Mouse (Mus musculus): ENCODE data around the gene Pdzrn3. TPM values are rescaled to one million over a fixed set of nuclear protein-coding genes. Genes with fewer than 3 reads are reported as not detected.

Gene Pdzrn3
- total and polyA plus RNA-seq, 3 experiments = not detected

GRCm38 (mm10) chr6:101211361-101211841 lies 166.3 kb downstream of the Pdzrn3 start:
- Histone ChIP-seq H3K9me3 (replicated peaks; ENCODE audit: low read length) (peaks cover 58% of the 10 kb centered on the region), H3K79me2 (replicated peaks; ENCODE audit: control insufficient read depth, extremely low read depth, insufficient read depth, poor library complexity, severe bottlenecking) (no peaks in the 10 kb centered on the region), H3K27ac (ENCODE audit: insufficient read depth, low read depth) (no peak overlapping the region), H3K27me3 (replicated peaks) (no peaks in the 10 kb centered on the region), H3K4me2 (ENCODE audit: insufficient read depth, low read depth, poor library complexity, severe bottlenecking) (no peak overlapping the region), H3K9ac (ENCODE audit: insufficient read depth, low read depth) (no peak overlapping the region), H3K36me3 (replicated peaks in 1 of 2; ENCODE audit: control insufficient read depth in 1 of 2, insufficient read depth in 1 of 2, low read length in 1 of 2) (no peaks in the 10 kb centered on the region), H3K4me1 (ENCODE audit: control insufficient read depth in 1 of 2, insufficient read depth in 2 of 2) (no peaks in the 10 kb centered on the region), H3K4me3 (replicated peaks in 1 of 3; ENCODE audit: low read depth in 2 of 3, low read length in 2 of 3, poor library complexity in 1 of 3) (no peak overlapping the region)
- dilution Hi-C loops (cut with MboI; ENCODE audit: extremely low pct_ligation_motif_present, extremely low pct_unique_long_range_greater_than_20kb, low sequenced_read_pairs) = no loop called here
- DNase-seq (ENCODE audit: extremely low read depth) = no peak
- in situ Hi-C loops (cut with MboI; ENCODE audit: low pct_ligation_motif_present, low pct_unique_long_range_greater_than_20kb, low sequenced_read_pairs) = no loop called here
- TF ChIP-seq SIN3A (IDR thresholded peaks at IDR 0.05; ENCODE audit: low read length) (no peak), USF2 (conservative IDR thresholded peaks at IDR 0.05; ENCODE audit: low read depth, low read length) (no peak), MEF2A (IDR thresholded peaks at IDR 0.05; ENCODE audit: borderline replicate concordance, low read depth, low read length) (no peak), KAT2A (IDR thresholded peaks at IDR 0.05; ENCODE audit: insufficient replicate concordance, low read length) (no peak), MAFK (IDR thresholded peaks at IDR 0.05; ENCODE audit: insufficient replicate concordance, low read length) (no peak), MAX (IDR thresholded peaks at IDR 0.05; ENCODE audit: low read length) (no peak), POLR2A (IDR thresholded peaks at IDR 0.05; ENCODE audit: low read depth, low read length) (no peak), RCOR1 (conservative IDR thresholded peaks at IDR 0.05; ENCODE audit: low read depth, low read length) (no peak), POLR2AphosphoS2 (IDR thresholded peaks at IDR 0.05; ENCODE audit: low read depth, low read length) (no peak), MYC (IDR thresholded peaks at IDR 0.05; ENCODE audit: low read depth, low read length) (no peak), CTCF (conservative IDR thresholded peaks at IDR 0.05 in 1 of 2, IDR thresholded peaks at IDR 0.05 in 1 of 2; ENCODE audit: low read depth in 2 of 2, low read length in 2 of 2) (no peak), HCFC1 (IDR thresholded peaks at IDR 0.05; ENCODE audit: low read depth, low read length) (no peak), BHLHE40 (IDR thresholded peaks at IDR 0.05; ENCODE audit: low read depth, low read length) (no peak), GABPA (IDR thresholded peaks at IDR 0.05; ENCODE audit: insufficient replicate concordance, low read depth, low read length) (no peak), ZC3H11A (IDR thresholded peaks at IDR 0.05; ENCODE audit: low read depth, low read length) (no peak), NELFE (IDR thresholded peaks at IDR 0.05; ENCODE audit: low read depth, low read length) (no peak), PAX5 (IDR thresholded peaks at IDR 0.05; ENCODE audit: low read length) (no peak), JUND (conservative IDR thresholded peaks at IDR 0.05; ENCODE audit: low read depth, low read length) (no peak), CHD1 (IDR thresholded peaks at IDR 0.05; ENCODE audit: low read depth, low read length) (no peak)

- no peak overlapping the region for H3K27ac ChIP-seq (ENCODE audit: insufficient read depth, low read depth)
- H3K79me2 ChIP-seq (replicated peaks; ENCODE audit: control insufficient read depth, extremely low read depth, insufficient read depth, poor library complexity, severe bottlenecking) = no peaks in the 10 kb centered on the region
- dilution Hi-C loops (cut with MboI; ENCODE audit: extremely low pct_ligation_motif_present, extremely low pct_unique_long_range_greater_than_20kb, low sequenced_read_pairs) = no loop called here
- H3K9ac ChIP-seq (ENCODE audit: insufficient read depth, low read depth) = no peak overlapping the region
- in situ Hi-C loops (cut with MboI; ENCODE audit: low pct_ligation_motif_present, low pct_unique_long_range_greater_than_20kb, low sequenced_read_pairs) = no loop called here
- no peaks in the 10 kb centered on the region; a peak in 1 of 4 replicates for H3K4me1 ChIP-seq (ENCODE audit: control insufficient read depth in 1 of 2, insufficient read depth in 2 of 2)
- H3K4me2 ChIP-seq (ENCODE audit: insufficient read depth, low read depth, poor library complexity, severe bottlenecking) = no peak overlapping the region
- TF ChIP-seq POLR2A (IDR thresholded peaks at IDR 0.05; ENCODE audit: low read depth, low read length) (no peak), E2F4 (IDR thresholded peaks at IDR 0.05; ENCODE audit: insufficient replicate concordance, low read depth, low read length) (no peak), ZNF384 (IDR thresholded peaks at IDR 0.05; ENCODE audit: low read depth, low read length) (no peak), IRF4 (IDR thresholded peaks at IDR 0.05; ENCODE audit: low read depth, low read length) (no peak), MAX (IDR thresholded peaks at IDR 0.05; ENCODE audit: low read length) (no peak), SIN3A (IDR thresholded peaks at IDR 0.05; ENCODE audit: low read length) (no peak), ZMIZ1 (IDR thresholded peaks at IDR 0.05; ENCODE audit: low read depth, low read length) (no peak), RAD21 (IDR thresholded peaks at IDR 0.05; ENCODE audit: low read depth, low read length) (no peak), SMC3 (IDR thresholded peaks at IDR 0.05; ENCODE audit: low read depth, low read length) (no peak), MXI1 (IDR thresholded peaks at IDR 0.05; ENCODE audit: low read depth, low read length) (no peak), BHLHE40 (IDR thresholded peaks at IDR 0.05; ENCODE audit: low read depth, low read length) (no peak), ZC3H11A (IDR thresholded peaks at IDR 0.05; ENCODE audit: low read depth, low read length) (no peak), POLR2AphosphoS2 (IDR thresholded peaks at IDR 0.05; ENCODE audit: low read depth, low read length) (no peak), MAFK (IDR thresholded peaks at IDR 0.05; ENCODE audit: insufficient replicate concordance, low read length) (no peak), GABPA (IDR thresholded peaks at IDR 0.05; ENCODE audit: insufficient replicate concordance, low read depth, low read length) (no peak), NRF1 (IDR thresholded peaks at IDR 0.05; ENCODE audit: low read depth, low read length) (no peak), USF2 (conservative IDR thresholded peaks at IDR 0.05; ENCODE audit: low read depth, low read length) (no peak), ETS1 (conservative IDR thresholded peaks at IDR 0.05; ENCODE audit: low read depth, low read length) (no peak)
- peaks cover 6% of the 10 kb centered on the region for H3K27me3 ChIP-seq (replicated peaks)
- no peak for DNase-seq (ENCODE audit: extremely low read depth)
- H3K4me3 ChIP-seq (replicated peaks in 1 of 3; ENCODE audit: low read depth in 2 of 3, low read length in 2 of 3, poor library complexity in 1 of 3) = no peak overlapping the region
- H3K36me3 ChIP-seq (replicated peaks in 1 of 2; ENCODE audit: control insufficient read depth in 1 of 2, insufficient read depth in 1 of 2, low read length in 1 of 2) = no peaks in the 10 kb centered on the region
- H3K9me3 ChIP-seq (replicated peaks; ENCODE audit: low read length) = peaks cover 16% of the 10 kb centered on the region
Measured at GRCm38 (mm10) chr6:101198943-101199298, 178.8 kb downstream of the Pdzrn3 start.
